28 mouse cellular contexts compared by ENCODE assay signal in the genomic region with DNA sequence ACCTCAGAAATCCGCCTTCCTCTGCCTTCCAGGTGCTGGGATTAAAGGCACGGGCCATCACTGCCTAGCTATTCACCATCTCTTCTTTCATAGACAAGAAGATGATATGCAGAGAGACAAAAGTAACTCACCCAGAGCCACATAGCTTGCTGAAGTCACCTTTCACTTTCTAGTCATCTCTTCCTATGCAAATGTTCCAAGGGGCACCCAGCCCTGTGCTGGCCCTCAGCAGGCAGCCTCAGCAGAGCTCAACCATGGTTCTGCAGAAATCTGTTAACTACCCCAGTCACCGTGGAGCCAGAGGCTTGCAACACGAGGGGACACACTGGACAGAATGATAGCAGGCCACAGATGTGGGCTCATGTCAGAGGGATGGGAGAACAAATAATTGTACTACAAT. TPM values are rescaled to one million over a fixed set of nuclear protein-coding genes. Genes with fewer than 3 reads are reported as not detected.
DNase-seq lines count a peak whose midpoint lies in the region; ATAC-seq and TF ChIP-seq lines count a peak whose summit lies in the region.
"Had no signal": no experiment of that assay in that cellular context is flagged by ENCODE, and none has a peak within 500 bp of the region (broad histone marks: within the 10 kb centered on the region; RNA-seq: fewer than 3 reads in every experiment).

No protein-coding gene starts in this region.

- 35% methylated on average over 4 of the region's 4 CpGs for WGBS in bone marrow, adult 2 months
- WGBS in liver, embryonic 14.5 days (ENCODE audit: insufficient replicate concordance) = 22% methylated on average over 4 of the region's 4 CpGs

- H3K36me3 ChIP-seq in erythroblast, embryonic 14.5 days (ENCODE audit: control insufficient read depth) = no peaks in the 10 kb centered on the region
- H3K36me3 ChIP-seq in liver, embryonic 14.5 days (replicated peaks; ENCODE audit: control insufficient read depth, insufficient read depth, low read depth) = no peaks in the 10 kb centered on the region
- no peaks in the 10 kb centered on the region for H3K36me3 ChIP-seq in splenic B cell, adult 2 months (ENCODE audit: control insufficient read depth, insufficient read depth, low read length, poor library complexity, severe bottlenecking)
- H3K36me3 ChIP-seq: embryonic facial prominence, embryonic 13.5 days; forebrain, embryonic 12.5 days; heart, embryonic 10.5 days; heart, embryonic 15.5 days; hindbrain, embryonic 12.5 days; limb, embryonic 15.5 days; lung, embryonic 15.5 days; midbrain, embryonic 12.5 days; stomach, embryonic 15.5 days had no signal

- no peak for TF ChIP-seq EP300 in liver, embryonic 14.5 days (IDR thresholded peaks at IDR 0.05; ENCODE audit: low read depth)

- H3K9ac ChIP-seq in liver, embryonic 14.5 days (replicated peaks) = 0 out of 2 replicates have a peak overlapping the region, but pooled peaks have one; percentile 7
- H3K9ac ChIP-seq: embryonic facial prominence, embryonic 13.5 days; forebrain, embryonic 12.5 days; forebrain, postnatal 0 days; heart, embryonic 15.5 days; hindbrain, embryonic 12.5 days; limb, embryonic 15.5 days; lung, embryonic 15.5 days; midbrain, embryonic 12.5 days; stomach, embryonic 15.5 days had no signal

- no peak for ATAC-seq in erythroblast, adult 5-6 weeks (replicated peaks; ENCODE audit: low FRiP score, poor library complexity, severe bottlenecking)
- ATAC-seq in liver, embryonic 14.5 days (ENCODE audit: insufficient read depth) = no peak
- ATAC-seq: forebrain, postnatal 0 days; intestine, embryonic 16.5 days had no signal

- no peak for DNase-seq in liver, embryonic 14.5 days (ENCODE audit: low read depth in 3 of 3, low spot score in 3 of 3)
- peak; percentile 53 for DNase-seq in splenic B cell, adult 2 months (ENCODE audit: low read depth, low spot score)
- DNase-seq in right cerebral cortex, postnatal 10 days (ENCODE audit: low spot score in 2 of 2) = no peak
- DNase-seq in right cerebral cortex, postnatal 36 days (ENCODE audit: low spot score in 2 of 2) = no peak
- DNase-seq in layer of hippocampus, adult 2 months (ENCODE audit: low spot score in 2 of 2) = no peak
- DNase-seq: adrenal gland, postnatal 25 days; cerebellum, adult 18-20 months; cerebellum, postnatal 10 days; forebrain, postnatal 0 days; heart, adult 11 months; kidney, adult 8-10 months; lung, postnatal 36 days; right cerebral cortex, postnatal 25 days had no signal

- peak overlapping the region; percentile 63 for H3K4me2 ChIP-seq in liver, embryonic 14.5 days (ENCODE audit: low read depth)
- H3K4me2 ChIP-seq: embryonic facial prominence, embryonic 13.5 days; forebrain, embryonic 12.5 days; heart, embryonic 15.5 days; hindbrain, embryonic 12.5 days; limb, embryonic 15.5 days; lung, embryonic 15.5 days; midbrain, embryonic 12.5 days; stomach, embryonic 15.5 days had no signal

- H3K9me3 ChIP-seq in erythroblast, embryonic 14.5 days (ENCODE audit: control insufficient read depth, low read length) = no peaks in the 10 kb centered on the region
- no peaks in the 10 kb centered on the region for H3K9me3 ChIP-seq in liver, embryonic 14.5 days (ENCODE audit: control insufficient read depth, low read length)
- H3K9me3 ChIP-seq: embryonic facial prominence, embryonic 13.5 days; forebrain, embryonic 12.5 days; heart, embryonic 10.5 days; heart, embryonic 15.5 days; hindbrain, embryonic 12.5 days; limb, embryonic 10.5 days; limb, embryonic 15.5 days; lung, embryonic 15.5 days; midbrain, embryonic 12.5 days; stomach, embryonic 15.5 days had no signal

- H3K27ac ChIP-seq in bone marrow, adult 2 months (ENCODE audit: control insufficient read depth, insufficient read depth, low read depth, low read length, poor library complexity) = peak overlapping the region; percentile 12; the same call in 1 of the 2 replicates
- H3K27ac ChIP-seq in liver, embryonic 14.5 days = peak overlapping the region; percentile 18
- H3K27ac ChIP-seq in layer of hippocampus, adult 2 months = no peak overlapping the region
- H3K27ac ChIP-seq: embryonic facial prominence, embryonic 13.5 days; forebrain, embryonic 12.5 days; heart, embryonic 10.5 days; heart, embryonic 15.5 days; hindbrain, embryonic 12.5 days; kidney, postnatal 0 days; limb, embryonic 10.5 days; limb, embryonic 15.5 days; lung, embryonic 15.5 days; midbrain, embryonic 12.5 days; stomach, embryonic 15.5 days had no signal

- peak overlapping the region; percentile 27 for H3K4me3 ChIP-seq in erythroblast, embryonic 14.5 days (replicated peaks)
- no peak overlapping the region for H3K4me3 ChIP-seq in bone marrow, adult 2 months (replicated peaks; ENCODE audit: control insufficient read depth, low read depth, low read length)
- no peak overlapping the region for H3K4me3 ChIP-seq in liver, embryonic 14.5 days (ENCODE audit: insufficient read depth in 1 of 2, low read depth in 2 of 2, low read length in 2 of 2)
- no peak overlapping the region for H3K4me3 ChIP-seq in layer of hippocampus, adult 2 months
- H3K4me3 ChIP-seq: embryonic facial prominence, embryonic 13.5 days; forebrain, embryonic 12.5 days; heart, embryonic 10.5 days; heart, embryonic 15.5 days; hindbrain, embryonic 12.5 days; limb, embryonic 10.5 days; limb, embryonic 15.5 days; lung, embryonic 15.5 days; midbrain, embryonic 12.5 days; stomach, embryonic 15.5 days had no signal

- TF ChIP-seq CTCF in bone marrow, adult 2 months (IDR thresholded peaks at IDR 0.05; ENCODE audit: control insufficient read depth, insufficient read depth, low read length) = no peak
- no peak for TF ChIP-seq CTCF in liver, embryonic 14.5 days (IDR thresholded peaks at IDR 0.05; ENCODE audit: low read depth)
- TF ChIP-seq CTCF in layer of hippocampus, adult 2 months (conservative IDR thresholded peaks at IDR 0.05) = no peak

- peaks cover 93% of the 10 kb centered on the region for H3K4me1 ChIP-seq in erythroblast, embryonic 14.5 days (ENCODE audit: control insufficient read depth)
- peaks cover 21% of the 10 kb centered on the region for H3K4me1 ChIP-seq in bone marrow, adult 2 months (ENCODE audit: control insufficient read depth, insufficient read depth, low read length)
- peaks cover 80 to 90% of the 10 kb centered on the region in 2 experiments for H3K4me1 ChIP-seq in liver, embryonic 14.5 days (replicated peaks; ENCODE audit: control insufficient read depth in 2 of 2, insufficient read depth in 2 of 2, low read length in 1 of 2)

- peaks cover 3% of the 10 kb centered on the region for H3K27me3 ChIP-seq in erythroblast, embryonic 14.5 days (ENCODE audit: control insufficient read depth)
- H3K27me3 ChIP-seq in liver, embryonic 14.5 days (ENCODE audit: control insufficient read depth, insufficient read depth, low read length) = no peaks in the 10 kb centered on the region
- no peaks in the 10 kb centered on the region for H3K27me3 ChIP-seq in splenic B cell, adult 2 months (ENCODE audit: control insufficient read depth, insufficient read depth, low read length, poor library complexity, severe bottlenecking)

- TF ChIP-seq POLR2A in bone marrow, adult 2 months (IDR thresholded peaks at IDR 0.05; ENCODE audit: borderline replicate concordance, control insufficient read depth, low read depth, low read length) = no peak

RNA-seq across cellular contexts. Expression of a gene that starts 20.1 kb away (rescaled TPM):
- polyA plus RNA-seq in erythroblast, embryonic 14.5 days (2012) = 5.1 and 5.2 TPM in 2 replicates
- total RNA-seq in erythroblast, adult 5-6 weeks (2015; ENCODE audit: low replicate concordance) = 6.3 and 19.0 TPM in 2 replicates
- total RNA-seq in erythroblast, adult 5-6 weeks (2017; ENCODE audit: low replicate concordance) = 19.5 and 22.1 TPM in 2 replicates
- 44.5 and 49.6 TPM in 2 replicates for polyA plus RNA-seq in bone marrow, adult 2 months (2011; ENCODE audit: insufficient read depth, insufficient read length, low replicate concordance, missing spikeins)
- polyA plus RNA-seq in liver, embryonic 14.5 days (2012; rRNA removed) = 29.0 and 29.1 TPM in 2 replicates
- polyA plus RNA-seq in liver, embryonic 14.5 days (2014; fragmentation: Nextera tagmentation; extraction: Ambion mirVana) = 17.9 and 23.2 TPM in 2 replicates
- 100 to 1,000 TPM; 184 to 189 TPM for total RNA-seq in layer of hippocampus, adult 2 months (2021)
